Mouse (Mus musculus): ENCODE data around the gene Ripk3. TPM values are rescaled to one million over a fixed set of nuclear protein-coding genes. Genes with fewer than 3 reads are reported as not detected.
A peak's percentile ranks its signal among the peaks of the same experiment; 100 is the strongest.

Ripk3 gene
- polyA plus RNA-seq, 1 experiment from 2014 or later, result 1.7 TPM

GRCm38 (mm10) chr14:55815310-55815751 is 26.7 kb upstream of the Ripk3 start:
- Histone ChIP-seq H3K9me3 (replicated peaks; ENCODE audit: control insufficient read depth, low read length, poor library complexity, severe bottlenecking) (no peaks in the 10 kb centered on the region), H3K4me1 (ENCODE audit: control insufficient read depth, insufficient read depth, low read length) (peaks cover 4% of the 10 kb centered on the region; the same call in 1 of the 2 replicates), H3K27me3 (ENCODE audit: control insufficient read depth, insufficient read depth, low read depth, low read length) (no peaks in the 10 kb centered on the region), H3K4me2 (ENCODE audit: low read length) (peak overlapping the region; percentile 66), H3K36me3 (ENCODE audit: control insufficient read depth, insufficient read depth, low read length) (no peaks in the 10 kb centered on the region), H3K4me3 (ENCODE audit: low read depth, low read length) (peak overlapping the region; percentile 48), H3K27ac (ENCODE audit: low read length) (peak overlapping the region; percentile 9; the same call in 1 of the 2 replicates), H3K9ac (ENCODE audit: low read depth, low read length) (peak overlapping the region; percentile 56)
- ATAC-seq, result peak; percentile 81
- 21% methylated on average over 17 of the region's 17 CpGs for WGBS

- ATAC-seq, result peak; percentile 92
- 23% methylated on average over 16 of the region's 16 CpGs for WGBS
- Histone ChIP-seq H3K27ac (ENCODE audit: low read length) (peak overlapping the region; percentile 9; the same call in 1 of the 2 replicates), H3K27me3 (ENCODE audit: control insufficient read depth, insufficient read depth, low read depth, low read length) (no peaks in the 10 kb centered on the region), H3K36me3 (ENCODE audit: control insufficient read depth, insufficient read depth, low read length) (no peaks in the 10 kb centered on the region), H3K4me1 (ENCODE audit: control insufficient read depth, insufficient read depth, low read length) (peaks cover 4% of the 10 kb centered on the region; the same call in 1 of the 2 replicates), H3K4me2 (ENCODE audit: low read length) (peak overlapping the region; percentile 66), H3K4me3 (ENCODE audit: low read depth, low read length) (peak overlapping the region; percentile 48), H3K9ac (ENCODE audit: low read depth, low read length) (peak overlapping the region; percentile 56), H3K9me3 (replicated peaks; ENCODE audit: control insufficient read depth, low read length, poor library complexity, severe bottlenecking) (no peaks in the 10 kb centered on the region)
Measured at GRCm38 (mm10) chr14:55814885-55815284, 26.2 kb upstream of the Ripk3 start.

GRCm38 (mm10) chr14:55795380-55796163 is 6.9 kb upstream of the Ripk3 start:
- no peaks in the 10 kb centered on the region for H3K4me1 ChIP-seq (ENCODE audit: control insufficient read depth, insufficient read depth, low read length)

GRCm38 (mm10) chr14:55793946-55794345 is 5.3 kb upstream of the Ripk3 start:
- ATAC-seq, result no peak
- WGBS, result 75% methylated on average over 2 of the region's 2 CpGs

More at GRCm38 (mm10) chr14:55795380-55796163, 6.9 kb upstream of the Ripk3 start:
- 87% methylated on average over 15 of the region's 15 CpGs for WGBS
- Histone ChIP-seq H3K27ac (ENCODE audit: low read length) (no peak overlapping the region), H3K9me3 (replicated peaks; ENCODE audit: control insufficient read depth, low read length, poor library complexity, severe bottlenecking) (no peaks in the 10 kb centered on the region), H3K4me3 (ENCODE audit: low read depth, low read length) (no peak overlapping the region), H3K27me3 (ENCODE audit: control insufficient read depth, insufficient read depth, low read depth, low read length) (no peaks in the 10 kb centered on the region), H3K4me2 (ENCODE audit: low read length) (no peak overlapping the region), H3K9ac (ENCODE audit: low read depth, low read length) (no peak overlapping the region), H3K36me3 (ENCODE audit: control insufficient read depth, insufficient read depth, low read length) (no peaks in the 10 kb centered on the region)
- no peak for ATAC-seq

GRCm38 (mm10) chr14:55793461-55793860 is 4.8 kb upstream of the Ripk3 start:
- Histone ChIP-seq H3K27me3 (ENCODE audit: control insufficient read depth, insufficient read depth, low read depth, low read length) (peaks cover 18% of the 10 kb centered on the region), H3K4me1 (ENCODE audit: control insufficient read depth, insufficient read depth, low read length) (no peaks in the 10 kb centered on the region), H3K27ac (ENCODE audit: low read length) (no peak overlapping the region), H3K4me3 (ENCODE audit: low read depth, low read length) (no peak overlapping the region), H3K4me2 (ENCODE audit: low read length) (no peak overlapping the region), H3K9ac (ENCODE audit: low read depth, low read length) (no peak overlapping the region), H3K36me3 (ENCODE audit: control insufficient read depth, insufficient read depth, low read length) (no peaks in the 10 kb centered on the region), H3K9me3 (replicated peaks; ENCODE audit: control insufficient read depth, low read length, poor library complexity, severe bottlenecking) (no peaks in the 10 kb centered on the region)
- WGBS, result 70% methylated on average over 2 of the region's 2 CpGs
- no peak for ATAC-seq

More at GRCm38 (mm10) chr14:55793946-55794345, 5.3 kb upstream of the Ripk3 start:
- Histone ChIP-seq H3K27me3 (ENCODE audit: control insufficient read depth, insufficient read depth, low read depth, low read length) (peaks cover 13% of the 10 kb centered on the region), H3K9me3 (replicated peaks; ENCODE audit: control insufficient read depth, low read length, poor library complexity, severe bottlenecking) (no peaks in the 10 kb centered on the region), H3K4me2 (ENCODE audit: low read length) (no peak overlapping the region), H3K36me3 (ENCODE audit: control insufficient read depth, insufficient read depth, low read length) (no peaks in the 10 kb centered on the region), H3K9ac (ENCODE audit: low read depth, low read length) (no peak overlapping the region), H3K27ac (ENCODE audit: low read length) (no peak overlapping the region), H3K4me3 (ENCODE audit: low read depth, low read length) (no peak overlapping the region), H3K4me1 (ENCODE audit: control insufficient read depth, insufficient read depth, low read length) (no peaks in the 10 kb centered on the region)

GRCm38 (mm10) chr14:55787731-55788130 is 934 bp downstream of the Ripk3 start:
- peaks cover 66% of the 10 kb centered on the region for H3K27me3 ChIP-seq (ENCODE audit: control insufficient read depth, insufficient read depth, low read depth, low read length)
- ATAC-seq, result no peak
- H3K4me3 ChIP-seq (ENCODE audit: low read depth, low read length), result no peak overlapping the region
- H3K27ac ChIP-seq (ENCODE audit: low read length), result no peak overlapping the region
- H3K36me3 ChIP-seq (ENCODE audit: control insufficient read depth, insufficient read depth, low read length), result no peaks in the 10 kb centered on the region
- peaks cover 5% of the 10 kb centered on the region; the same call in 1 of the 2 replicates for H3K4me1 ChIP-seq (ENCODE audit: control insufficient read depth, insufficient read depth, low read length)
- no peaks in the 10 kb centered on the region for H3K9me3 ChIP-seq (replicated peaks; ENCODE audit: control insufficient read depth, low read length, poor library complexity, severe bottlenecking)
- no peak overlapping the region for H3K4me2 ChIP-seq (ENCODE audit: low read length)
- 39% methylated on average over 11 of the region's 11 CpGs for WGBS
- no peak overlapping the region for H3K9ac ChIP-seq (ENCODE audit: low read depth, low read length)

GRCm38 (mm10) chr14:55785195-55785594 is 3.5 kb downstream of the Ripk3 start:
- ATAC-seq, result no peak
- Histone ChIP-seq H3K27me3 (ENCODE audit: control insufficient read depth, insufficient read depth, low read depth, low read length) (peaks cover 78% of the 10 kb centered on the region), H3K9ac (ENCODE audit: low read depth, low read length) (no peak overlapping the region), H3K9me3 (replicated peaks; ENCODE audit: control insufficient read depth, low read length, poor library complexity, severe bottlenecking) (no peaks in the 10 kb centered on the region), H3K27ac (ENCODE audit: low read length) (no peak overlapping the region), H3K36me3 (ENCODE audit: control insufficient read depth, insufficient read depth, low read length) (no peaks in the 10 kb centered on the region), H3K4me2 (ENCODE audit: low read length) (no peak overlapping the region), H3K4me1 (ENCODE audit: control insufficient read depth, insufficient read depth, low read length) (peaks cover 5% of the 10 kb centered on the region; the same call in 1 of the 2 replicates), H3K4me3 (ENCODE audit: low read depth, low read length) (no peak overlapping the region)
- 23% methylated on average over 6 of the region's 6 CpGs for WGBS

- H3K27me3 ChIP-seq (ENCODE audit: control insufficient read depth, insufficient read depth, low read depth, low read length), result peaks cover 66% of the 10 kb centered on the region
- H3K9ac ChIP-seq (ENCODE audit: low read depth, low read length), result no peak within 1 kb of the TSS
- no peak for ATAC-seq
- peak within 1 kb of the TSS; percentile 14 for H3K4me3 ChIP-seq (ENCODE audit: low read depth, low read length)
- peak within 1 kb of the TSS; percentile 25 for H3K4me2 ChIP-seq (ENCODE audit: low read length)
- peaks cover 5% of the 10 kb centered on the region; the same call in 1 of the 2 replicates for H3K4me1 ChIP-seq (ENCODE audit: control insufficient read depth, insufficient read depth, low read length)
- WGBS, result 5% methylated on average over 13 of the region's 13 CpGs
- no peak within 1 kb of the TSS for H3K27ac ChIP-seq (ENCODE audit: low read length)
- H3K9me3 ChIP-seq (replicated peaks; ENCODE audit: control insufficient read depth, low read length, poor library complexity, severe bottlenecking), result no peaks in the 10 kb centered on the region
- no peaks in the 10 kb centered on the region for H3K36me3 ChIP-seq (ENCODE audit: control insufficient read depth, insufficient read depth, low read length)
Measured at GRCm38 (mm10) chr14:55783958-55784235, 4.8 kb downstream of the Ripk3 start, which contains the start of gene Adcy4. TSS of gene Adcy4 (minus strand) at chr14:55784095.
